Mouse (Mus musculus): ENCODE results near the gene Rsph9.

DNA sequence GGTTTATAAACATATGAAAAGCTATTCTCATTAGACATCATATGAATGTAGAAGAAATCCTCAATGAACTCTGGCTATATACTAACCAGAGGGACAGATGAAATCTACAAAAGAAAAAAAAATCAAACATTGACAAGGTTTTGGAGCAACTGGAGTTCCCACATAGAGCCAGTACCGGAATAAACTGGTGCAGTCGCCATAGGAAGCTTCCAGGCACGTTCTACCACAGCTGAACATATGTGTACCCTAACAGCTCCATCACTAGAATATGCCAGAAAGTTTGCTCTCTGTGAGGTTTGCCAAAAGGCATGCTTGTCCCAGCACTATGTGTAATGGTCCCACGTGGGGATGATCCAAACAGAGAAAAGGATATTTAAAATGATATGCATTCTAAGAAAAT lies 35.7 kb downstream of the Rsph9 start:
- no peak for TF ChIP-seq CTCF (IDR thresholded peaks at IDR 0.05; ENCODE audit: borderline replicate concordance, control insufficient read depth, extremely low read depth, insufficient read depth, low read length, poor library complexity)
- TF ChIP-seq POLR2A (IDR thresholded peaks at IDR 0.05; ENCODE audit: control insufficient read depth, extremely low read depth, insufficient read depth, low read length, poor library complexity): no peak

All from thymus, adult 2 months (tissue).